Mouse (Mus musculus) heart, adult 2 months (tissue): Measurements from ENCODE around the gene Map3k12.

Experiments used
- CTCF ChIP-seq: fragments of 200-600 bp; IDR thresholded peaks from 2 replicates; pipeline ENCODE4 v1.8.1; 2022; ENCODE audit warnings: antibody characterized with exemption, mild to moderate bottlenecking, moderate library complexity
- POLR2A ChIP-seq: fragments of 200-500 bp; IDR thresholded peaks from 2 replicates; pipeline ENCODE4 v1.6.1; 2011; ENCODE audit warnings: mild to moderate bottlenecking, low read depth, low read length, control low read depth; ENCODE audit not compliant: insufficient read depth

DNA sequence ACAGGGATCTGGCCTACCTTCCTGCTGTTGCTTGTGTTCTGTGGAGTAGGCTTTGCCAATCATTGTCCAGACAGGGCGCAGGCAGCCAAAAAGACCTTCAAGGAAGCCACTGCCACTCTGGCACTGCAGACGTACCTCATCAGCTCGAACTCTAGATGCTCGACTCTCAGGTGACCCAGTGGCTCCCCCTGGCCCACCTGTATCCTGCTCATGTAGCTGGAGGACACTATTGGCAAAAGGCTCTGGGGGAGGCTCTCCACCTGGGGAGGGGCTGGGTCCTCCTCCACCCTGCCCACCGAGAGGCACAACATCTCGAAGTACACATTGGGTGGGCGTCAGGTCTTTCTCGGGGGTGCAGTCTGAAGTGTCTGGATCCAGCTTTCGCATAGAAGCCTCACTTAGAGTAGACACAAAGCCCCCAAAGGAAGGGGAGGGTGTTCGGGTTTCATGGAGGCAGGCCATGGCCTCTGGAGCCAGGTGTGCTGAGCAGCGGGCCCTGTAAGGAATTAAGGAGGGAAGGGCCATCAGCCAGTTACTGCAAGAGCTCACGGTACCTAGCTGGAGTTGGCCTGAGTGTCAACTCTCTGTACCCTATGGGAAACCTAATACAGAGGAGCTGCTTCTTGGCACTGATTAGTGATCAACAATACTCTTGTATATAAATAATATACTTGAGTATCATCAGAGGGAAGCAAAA lies 11.6 kb downstream of the Map3k12 start:
- TF ChIP-seq CTCF (no peak), POLR2A (no peak)
